Mouse (Mus musculus): ENCODE results near the gene S1pr3.

Gene S1pr3

DNA sequence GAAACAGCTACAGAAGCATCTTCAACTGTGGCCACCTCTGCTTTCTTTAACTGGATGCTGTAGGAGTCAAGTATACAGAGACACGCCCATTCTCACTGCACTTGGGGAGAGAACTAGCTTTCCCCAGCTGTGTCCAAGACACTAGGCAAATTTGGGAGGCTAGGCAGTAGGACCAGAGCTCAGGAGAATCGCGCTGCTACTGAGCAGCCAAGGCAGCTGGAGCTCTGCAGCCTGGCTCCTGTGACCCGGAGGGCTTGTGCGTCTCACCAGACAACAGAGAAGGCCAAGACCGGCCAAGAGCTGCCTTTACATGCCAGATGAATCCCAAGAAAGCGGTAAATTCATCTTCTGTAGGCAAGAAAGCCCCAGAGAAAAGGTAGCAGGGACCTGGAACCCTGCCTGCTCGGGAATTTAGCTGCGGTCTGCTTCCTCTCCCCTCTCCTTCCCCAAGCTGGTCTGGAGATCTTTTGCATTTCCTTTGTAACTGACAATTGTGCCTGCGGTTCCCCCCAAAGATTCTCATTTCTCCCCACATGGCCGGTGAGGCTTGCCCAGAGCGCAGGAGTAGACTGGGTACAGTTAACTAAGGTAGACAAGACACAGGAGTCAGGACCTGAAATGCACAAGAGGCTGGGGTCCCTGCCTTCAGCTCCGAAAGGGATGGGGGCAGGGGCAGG lies 760 bp upstream of the S1pr3 start:
- DNase-seq: no peak

GRCm38 (mm10) chr13:51409936-51410481 lies 1.6 kb downstream of the S1pr3 start:
- no peak for DNase-seq

- no peak for DNase-seq
These were observed 2.8 kb downstream of the S1pr3 start for GRCm38 (mm10) chr13:51411243-51411642.

DNA sequence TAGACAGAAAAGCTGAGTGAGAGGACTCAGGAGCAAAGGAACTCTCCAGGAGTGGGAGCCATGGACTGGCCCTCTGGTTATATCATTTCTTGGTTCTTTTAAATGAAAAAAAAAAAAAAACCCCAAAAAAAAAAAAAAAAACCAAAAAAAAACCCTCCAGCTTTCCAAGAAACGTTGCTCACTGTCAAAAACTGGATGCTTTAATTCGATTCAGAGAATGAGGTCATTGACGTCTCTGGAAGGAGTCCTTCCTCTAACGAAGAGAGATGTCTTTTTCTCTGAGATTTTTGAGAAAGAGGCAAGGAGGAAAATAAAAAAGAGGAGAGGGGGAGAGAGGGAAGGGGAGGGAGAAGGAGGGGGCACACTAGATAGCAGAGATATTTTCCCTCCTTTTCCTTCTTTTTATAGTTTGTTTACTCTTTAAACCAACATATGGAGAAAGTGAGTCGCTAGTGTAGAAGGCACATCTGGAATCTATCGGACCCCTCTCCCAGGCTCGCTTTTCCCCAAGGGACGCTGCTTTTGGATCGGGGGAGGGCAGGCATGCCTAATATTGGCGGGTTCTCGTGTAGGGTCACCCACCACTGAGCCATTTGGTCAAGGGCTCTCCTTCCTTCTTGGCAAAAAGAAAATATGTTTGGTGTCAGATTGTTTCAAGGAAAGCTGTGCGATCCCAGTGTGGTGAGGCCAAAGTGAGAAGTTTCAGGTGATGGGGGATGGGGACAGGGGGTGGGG lies 3.4 kb downstream of the S1pr3 start:
- no peak for DNase-seq

GRCm38 (mm10) chr13:51413461-51413860 lies 5.0 kb downstream of the S1pr3 start:
- DNase-seq: no peak

DNA sequence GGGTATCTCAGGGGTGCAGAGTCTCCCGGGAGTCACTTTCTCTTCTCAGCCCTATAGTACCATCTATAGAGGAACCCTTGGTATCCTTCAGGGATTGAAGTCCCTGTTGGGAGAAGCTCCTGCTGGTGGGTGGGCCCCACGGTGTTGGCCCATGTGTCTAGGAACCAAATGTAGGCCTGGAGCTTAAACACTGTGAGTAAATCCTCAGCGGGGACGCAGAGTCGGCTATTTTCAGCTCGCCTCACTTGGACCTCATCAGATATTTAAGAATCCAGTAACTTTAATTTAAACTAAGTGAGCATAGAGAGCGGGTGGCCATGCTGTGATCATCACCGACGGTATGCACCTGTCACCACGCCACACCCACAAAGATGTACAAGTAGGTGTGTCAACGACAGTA lies 8.3 kb downstream of the S1pr3 start:
- DNase-seq: no peak

DNA sequence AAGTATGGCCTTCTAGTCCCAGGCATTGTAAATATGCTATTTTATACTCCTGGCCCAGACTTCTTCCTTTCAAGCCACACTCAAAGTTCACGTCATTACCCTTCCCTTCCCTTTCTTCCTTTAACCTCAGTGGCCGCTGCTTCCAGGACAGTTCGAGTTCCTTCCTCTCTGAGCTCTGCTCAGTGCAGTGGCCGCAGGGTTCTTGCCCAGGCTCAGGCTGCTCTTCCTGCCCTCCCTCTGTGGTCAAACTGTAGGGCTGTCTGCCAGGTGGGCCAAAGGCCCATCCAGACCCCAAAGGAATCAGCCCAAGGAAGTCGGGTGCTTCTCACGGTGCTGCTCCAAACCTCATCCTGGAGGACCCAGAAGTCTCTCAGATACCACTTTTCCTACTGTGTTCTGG lies 9.4 kb downstream of the S1pr3 start:
- DNase-seq: no peak

- peak; percentile 83 for DNase-seq
These were observed 10.0 kb downstream of the S1pr3 start for GRCm38 (mm10) chr13:51418268-51418941.

DNA sequence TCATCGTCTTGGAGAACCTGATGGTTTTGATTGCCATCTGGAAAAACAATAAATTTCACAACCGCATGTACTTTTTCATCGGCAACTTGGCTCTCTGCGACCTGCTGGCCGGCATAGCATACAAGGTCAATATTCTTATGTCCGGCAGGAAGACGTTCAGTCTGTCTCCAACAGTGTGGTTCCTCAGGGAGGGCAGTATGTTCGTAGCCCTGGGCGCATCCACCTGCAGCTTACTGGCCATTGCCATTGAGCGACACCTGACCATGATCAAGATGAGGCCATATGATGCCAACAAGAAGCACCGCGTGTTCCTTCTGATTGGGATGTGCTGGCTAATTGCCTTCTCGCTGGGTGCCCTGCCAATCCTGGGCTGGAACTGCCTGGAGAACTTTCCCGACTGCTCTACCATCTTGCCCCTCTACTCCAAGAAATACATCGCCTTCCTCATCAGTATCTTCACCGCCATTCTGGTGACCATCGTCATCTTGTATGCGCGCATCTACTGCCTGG lies 10.6 kb downstream of the S1pr3 start:
- no peak for DNase-seq

DNA sequence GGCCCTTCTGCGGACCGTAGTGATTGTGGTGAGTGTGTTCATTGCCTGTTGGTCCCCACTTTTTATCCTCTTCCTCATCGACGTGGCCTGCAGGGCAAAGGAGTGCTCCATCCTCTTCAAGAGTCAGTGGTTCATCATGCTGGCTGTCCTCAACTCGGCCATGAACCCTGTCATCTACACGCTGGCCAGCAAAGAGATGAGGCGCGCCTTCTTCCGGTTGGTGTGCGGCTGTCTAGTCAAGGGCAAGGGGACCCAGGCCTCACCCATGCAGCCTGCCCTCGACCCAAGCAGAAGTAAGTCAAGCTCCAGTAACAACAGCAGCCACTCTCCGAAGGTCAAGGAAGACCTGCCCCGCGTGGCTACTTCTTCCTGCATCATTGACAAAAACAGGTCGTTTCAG lies 11.1 kb downstream of the S1pr3 start:
- DNase-seq: no peak

- no peak for DNase-seq
These were observed 12.4 kb downstream of the S1pr3 start for GRCm38 (mm10) chr13:51420861-51421260.

DNA sequence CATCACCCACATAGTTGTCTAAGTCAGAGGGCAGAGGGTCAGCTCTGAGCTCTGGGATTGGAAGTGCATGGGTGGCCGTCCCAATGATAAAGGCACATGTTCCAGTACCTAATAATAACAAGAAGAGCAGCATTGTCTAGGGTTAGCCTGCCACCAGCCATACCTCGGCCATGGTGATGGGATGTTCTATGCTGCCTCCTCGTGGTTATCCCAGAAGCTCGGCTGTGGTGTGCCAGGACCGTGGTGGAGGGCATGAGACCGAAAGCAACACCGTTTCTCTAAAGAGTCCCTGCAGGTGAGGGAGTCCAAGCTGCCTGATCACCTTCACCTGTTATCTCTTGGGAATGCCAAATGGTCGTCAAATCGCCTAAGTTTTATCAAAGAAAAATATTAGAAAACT lies 15.2 kb downstream of the S1pr3 start:
- no peak for DNase-seq

DNA sequence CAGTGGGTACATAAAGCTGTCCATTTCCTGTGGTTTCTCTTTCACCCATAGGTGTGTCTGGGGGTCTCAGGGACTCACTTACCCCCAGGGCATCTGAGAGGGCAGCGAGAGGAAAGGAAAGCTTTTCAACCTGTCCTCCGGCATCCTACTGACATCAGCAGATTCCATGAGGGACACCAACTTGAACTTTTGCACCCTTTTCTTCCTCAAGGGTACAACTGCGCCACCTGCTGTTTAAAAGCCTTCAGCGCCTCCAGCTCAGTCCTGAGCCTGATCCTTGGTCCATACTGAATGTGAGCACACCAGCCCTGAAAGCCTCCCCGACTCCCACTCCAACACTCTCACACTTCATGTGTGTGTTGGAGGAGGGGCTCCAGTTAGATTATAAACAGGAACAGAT lies 16.2 kb downstream of the S1pr3 start:
- peak; percentile 17 for DNase-seq

GRCm38 (mm10) chr13:51425662-51426443 lies 17.4 kb downstream of the S1pr3 start:
- no peak for DNase-seq

DNA sequence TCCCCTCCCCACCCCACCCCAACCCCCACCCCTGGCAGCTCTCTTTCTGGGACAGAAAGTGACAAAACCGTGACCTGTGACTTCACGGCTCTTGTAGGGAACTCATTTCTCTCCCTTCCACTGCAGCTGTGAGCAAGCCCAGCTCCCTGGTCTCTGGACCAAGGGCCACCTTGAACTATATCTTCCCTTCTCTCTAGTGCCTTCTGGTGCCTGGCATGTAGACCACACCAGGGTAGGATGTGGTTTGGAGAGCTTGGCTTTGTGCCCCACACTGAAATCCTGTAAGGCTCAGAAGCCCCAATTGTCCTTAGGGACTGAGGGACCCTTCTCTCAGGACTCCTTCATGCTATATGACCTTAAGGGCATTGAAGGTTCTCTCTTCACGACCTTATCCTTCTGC lies 24.9 kb downstream of the S1pr3 start:
- no peak for DNase-seq

GRCm38 (mm10) chr13:51434460-51434859 lies 26.0 kb downstream of the S1pr3 start:
- DNase-seq: no peak

DNA sequence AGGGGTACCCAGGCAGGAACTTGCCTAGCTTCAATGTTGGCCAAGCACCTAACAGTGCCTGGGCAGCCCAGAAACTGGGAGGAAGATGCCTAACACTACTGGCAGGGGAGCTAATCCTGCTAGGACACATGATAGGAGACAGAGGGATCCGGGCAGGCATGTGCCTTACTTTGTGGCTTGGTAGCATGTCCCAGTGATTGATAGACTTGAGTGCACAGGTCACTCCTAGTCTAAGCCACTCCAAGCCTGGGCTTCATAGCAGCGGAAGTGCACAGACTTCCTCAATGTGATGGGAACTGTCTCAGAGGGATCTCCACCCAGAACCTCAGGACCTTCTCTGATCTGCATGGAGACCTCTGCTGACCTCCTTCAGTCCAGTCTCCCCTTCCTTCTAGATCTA lies 26.7 kb downstream of the S1pr3 start:
- no peak for DNase-seq

DNA sequence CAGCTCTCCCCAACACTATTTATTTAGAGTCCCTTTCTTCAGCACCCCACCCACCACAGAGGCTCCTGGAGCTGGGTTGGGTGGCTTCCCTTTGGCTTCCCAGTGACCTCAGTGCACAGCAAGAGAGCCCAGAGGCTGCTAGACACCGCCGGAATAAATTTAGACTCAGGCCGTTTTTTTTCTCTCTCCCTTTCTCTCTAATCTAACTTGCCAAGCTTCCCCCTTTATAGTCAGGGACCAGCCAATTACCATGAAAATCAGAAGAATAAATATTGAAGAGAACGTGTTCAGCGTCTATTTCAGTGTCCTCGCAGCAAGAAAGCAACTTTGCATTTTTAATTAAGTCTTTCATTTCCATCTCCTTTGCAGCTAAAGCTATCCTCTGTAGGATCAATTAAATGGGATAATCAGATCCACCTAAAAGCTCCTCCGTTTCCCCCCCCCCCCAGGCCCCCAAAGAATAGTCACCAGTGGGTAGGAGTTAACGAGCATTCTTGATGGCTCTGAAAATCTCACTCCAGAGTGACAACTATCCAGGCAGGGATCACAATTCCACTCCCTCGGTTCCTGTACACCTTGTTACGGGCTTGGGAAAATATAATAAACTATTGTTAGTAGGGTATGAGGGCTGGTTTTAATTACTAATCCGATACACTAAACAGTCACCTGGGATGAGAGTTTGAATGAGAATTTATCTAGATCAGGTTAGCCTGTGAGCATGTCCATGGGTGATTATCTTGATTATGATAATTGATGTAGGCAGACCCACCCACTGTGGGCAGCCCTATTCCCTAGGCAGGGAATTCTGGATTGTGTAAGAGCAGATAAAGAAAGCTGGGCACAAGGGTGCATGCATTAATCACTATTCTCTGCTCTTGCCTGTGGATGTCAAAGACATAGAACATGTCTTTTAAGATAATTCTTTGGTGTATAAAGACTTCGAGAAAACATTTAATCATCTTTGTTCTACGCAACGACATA lies 29.0 kb downstream of the S1pr3 start:
- no peak for DNase-seq

- no peak for DNase-seq
These were observed 34.5 kb downstream of the S1pr3 start for GRCm38 (mm10) chr13:51442922-51443321.

- DNase-seq: no peak
These were observed 38.1 kb downstream of the S1pr3 start for GRCm38 (mm10) chr13:51446550-51446949.

GRCm38 (mm10) chr13:51456190-51456878 lies 47.9 kb downstream of the S1pr3 start:
- no peak for DNase-seq
